Mouse (Mus musculus) Muller cell, postnatal 12 days (primary cell): ENCODE data around the gene Astn2.
"Not testable (repeated sequence)": the region's sequence is repeated elsewhere in the genome, so short reads cannot be mapped to it uniquely, and the experiment has no call there.

Experiments used
- DNase-seq: peaks from one replicate; pipeline ENCODE4 v3.0.0-alpha.2; 2015; ENCODE audit errors: inconsistent ontology term

Astn2 gene

DNA sequence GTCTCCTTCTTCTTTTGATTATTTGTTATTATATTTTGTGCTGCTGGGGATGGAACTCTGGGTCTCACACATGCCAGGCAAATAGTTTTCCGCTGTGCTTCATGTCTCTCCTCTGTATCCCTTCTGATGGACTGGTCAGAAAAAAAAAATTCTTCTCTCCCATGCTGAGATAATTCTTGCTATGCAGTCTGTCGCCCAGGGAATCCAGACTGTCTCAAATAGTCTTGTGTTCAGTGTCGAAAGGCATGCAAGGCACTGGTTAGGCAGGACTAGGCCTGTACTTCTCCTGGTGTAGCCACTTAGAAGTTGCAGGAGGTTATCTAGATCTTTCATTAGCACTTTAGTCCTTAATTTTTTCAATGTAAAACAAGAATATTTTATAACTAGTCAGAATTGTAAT is 642.8 kb downstream of the Astn2 start:
- peak; percentile 22 for DNase-seq

DNA sequence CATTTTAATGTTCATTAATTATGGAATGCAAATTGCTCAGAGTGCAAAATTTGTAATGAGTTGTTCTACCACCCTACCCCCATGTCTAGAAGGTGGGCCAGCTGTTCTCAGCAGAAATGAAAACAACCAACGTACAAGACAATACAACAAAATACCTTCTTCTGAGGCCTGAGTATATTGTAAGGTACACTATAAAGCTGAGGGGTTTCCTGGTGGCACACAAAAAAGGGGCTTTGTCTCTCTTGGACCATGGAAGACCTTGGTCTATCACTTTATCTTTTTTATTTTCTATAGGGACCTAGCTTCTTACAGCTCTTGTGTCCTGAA is 645.6 kb downstream of the Astn2 start:
- DNase-seq = no peak

DNA sequence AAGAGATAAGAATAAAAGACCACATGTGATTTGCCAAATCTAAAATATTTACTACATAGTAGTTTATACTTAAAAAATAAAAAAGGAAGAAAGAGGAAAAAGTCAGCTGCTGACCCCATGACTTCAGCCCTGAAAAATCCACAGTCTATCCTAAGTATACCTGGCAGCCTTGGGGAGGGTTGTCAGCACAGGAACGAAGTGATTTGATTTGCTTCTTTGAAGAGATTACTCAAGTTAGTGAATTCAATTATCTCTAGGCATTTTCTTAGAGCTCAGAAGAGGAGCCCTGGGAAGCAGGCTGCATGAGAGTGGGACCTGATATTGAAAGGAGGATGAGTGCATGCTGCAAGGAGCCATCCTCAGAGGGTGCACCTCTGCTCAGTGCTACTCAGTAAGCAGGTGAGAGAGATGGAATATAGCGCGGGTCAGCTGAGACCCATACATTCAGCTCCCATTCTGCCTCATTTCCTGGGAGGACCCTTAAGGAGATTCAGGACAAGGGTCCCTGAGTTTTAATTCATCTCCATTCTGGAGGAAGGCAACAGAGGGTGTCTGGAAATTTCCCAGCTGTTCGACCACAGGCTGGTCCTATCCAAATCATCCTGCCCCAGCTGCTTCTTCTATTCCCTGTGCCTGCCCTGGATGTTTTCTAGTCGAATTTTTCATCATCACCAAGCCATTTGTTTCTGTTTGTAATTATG is 646.1 kb downstream of the Astn2 start:
- no peak for DNase-seq

DNA sequence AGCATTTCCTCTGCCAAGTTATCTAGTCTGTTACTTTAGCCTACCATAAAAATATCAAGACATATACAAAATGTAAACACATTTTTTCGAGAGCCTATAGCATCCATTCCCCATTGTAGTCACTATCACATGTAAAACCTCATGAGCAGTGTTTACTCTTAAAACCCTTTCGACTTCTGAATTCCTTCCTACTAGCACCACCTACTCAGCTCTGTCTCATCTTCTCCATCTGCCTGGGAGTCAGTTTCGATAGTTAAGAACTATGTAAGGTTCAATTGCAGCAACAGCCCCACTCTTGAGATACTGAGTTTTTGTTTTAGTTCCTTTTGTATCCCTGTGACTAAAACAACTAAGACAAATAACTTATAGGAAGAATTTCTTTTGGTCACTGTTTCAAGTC is 651.5 kb downstream of the Astn2 start:
- DNase-seq = no peak

DNA sequence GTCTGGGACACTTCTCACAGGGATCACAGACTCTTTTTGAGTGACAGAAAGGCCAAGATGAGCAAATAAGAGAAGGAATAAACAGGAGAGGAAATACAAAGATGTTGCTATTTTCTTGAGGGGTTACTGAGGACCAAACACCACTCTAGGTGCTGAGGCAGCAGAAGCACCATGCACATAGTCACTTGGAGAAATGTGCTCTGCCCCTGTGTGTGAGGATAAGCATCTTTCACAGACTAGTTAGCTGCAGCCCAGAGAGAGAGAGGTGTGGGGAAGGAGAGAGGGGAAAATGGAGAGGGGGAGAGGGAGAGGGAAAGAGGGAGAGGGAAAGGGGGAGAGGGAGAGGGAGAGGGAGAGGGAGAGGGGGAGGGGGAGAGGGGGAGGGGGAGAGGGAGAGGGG is 659.6 kb downstream of the Astn2 start:
- DNase-seq = no peak

DNA sequence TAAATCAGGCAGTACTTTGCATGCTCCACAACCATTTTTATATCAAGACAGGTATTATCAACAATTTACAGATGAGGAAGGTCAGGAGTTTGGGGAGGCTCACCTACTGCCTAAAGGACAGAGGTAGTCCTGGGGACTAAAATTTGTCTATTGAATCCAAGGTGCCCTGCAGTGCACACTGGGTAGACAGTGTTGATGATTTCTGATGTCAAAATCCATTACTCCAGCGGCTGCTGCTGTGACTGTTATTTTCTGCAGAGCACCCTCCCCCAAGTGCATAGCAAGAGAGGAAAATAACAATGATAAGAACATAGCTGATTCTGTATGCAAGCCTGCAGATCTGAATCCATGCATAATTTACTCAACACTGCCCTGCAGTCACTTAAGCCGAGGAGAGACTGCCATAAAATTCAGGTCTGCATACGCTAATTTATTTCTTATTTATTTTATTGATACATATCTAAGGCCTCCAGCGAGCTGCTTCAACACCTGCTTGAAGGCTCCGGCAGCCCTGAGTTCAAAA is 660.3 kb downstream of the Astn2 start:
- no peak for DNase-seq

GRCm38 (mm10) chr4:65743160-65743691 is 661.2 kb downstream of the Astn2 start:
- peak; percentile 32 for DNase-seq

DNA sequence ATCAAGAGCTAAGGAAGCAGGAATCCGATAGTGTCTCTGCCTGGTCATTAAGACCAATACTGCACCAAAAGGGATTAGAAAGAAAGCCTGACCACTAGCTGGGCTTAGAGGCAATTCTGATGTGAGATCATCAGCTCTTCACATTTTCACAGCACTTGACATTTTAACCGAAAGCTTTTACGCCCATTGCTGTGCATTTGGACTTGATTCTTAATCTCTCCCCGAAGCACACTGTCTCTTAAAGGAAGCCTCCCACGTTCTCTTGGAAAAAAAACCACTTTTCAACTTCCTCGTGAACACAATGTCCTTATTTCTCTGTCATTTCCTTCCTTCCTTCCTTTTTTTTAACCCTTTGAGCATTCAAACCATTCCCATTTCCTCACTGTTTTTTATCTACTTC is 680.0 kb downstream of the Astn2 start:
- DNase-seq = no peak

- DNase-seq = no peak
Observed at GRCm38 (mm10) chr4:65719610-65720009, 684.8 kb downstream of the Astn2 start.

- no peak for DNase-seq
Observed at GRCm38 (mm10) chr4:65717899-65718298, 686.5 kb downstream of the Astn2 start.

DNA sequence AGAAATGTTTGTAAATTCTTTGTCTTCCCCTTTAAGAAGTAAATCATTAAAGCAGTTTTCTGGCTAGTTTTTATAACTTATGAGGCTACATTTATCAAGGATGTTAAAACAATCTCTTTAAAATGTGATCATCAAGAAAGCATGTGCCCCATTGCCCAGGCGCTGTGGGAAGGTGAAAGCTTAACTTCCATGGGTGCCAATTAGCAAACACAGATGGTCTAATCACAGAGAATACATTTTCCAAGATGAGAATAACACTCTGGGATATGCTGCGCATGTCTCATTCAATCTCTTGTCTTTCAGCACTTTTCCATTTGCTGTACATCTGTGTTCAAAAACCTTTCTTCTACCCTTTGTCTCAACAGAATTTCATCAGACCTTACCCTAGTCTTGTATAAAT is 688.3 kb downstream of the Astn2 start:
- no peak for DNase-seq

DNA sequence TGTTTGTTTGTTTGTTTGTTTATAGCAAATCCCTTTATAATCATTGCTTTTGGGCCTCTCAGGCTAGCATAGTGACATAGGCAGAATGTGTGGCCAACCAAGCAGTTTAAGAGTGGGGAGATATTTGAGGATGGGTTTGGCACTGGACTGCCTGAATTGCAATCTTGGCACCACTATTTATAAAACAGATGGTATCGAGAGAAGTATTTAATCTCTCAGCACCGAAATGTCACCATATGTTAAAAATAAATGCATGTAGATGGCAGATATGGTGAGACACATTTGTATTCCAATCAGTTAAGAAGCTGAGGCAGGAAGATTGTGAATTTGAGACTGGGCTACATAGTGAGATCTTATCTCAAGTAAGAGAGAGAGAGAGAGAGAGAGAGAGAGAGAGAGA is 692.7 kb downstream of the Astn2 start:
- no peak for DNase-seq

- no peak for DNase-seq
Observed at GRCm38 (mm10) chr4:65710623-65711022, 693.8 kb downstream of the Astn2 start.

GRCm38 (mm10) chr4:65701848-65702247 is 702.6 kb downstream of the Astn2 start:
- DNase-seq = no peak

GRCm38 (mm10) chr4:65699743-65700361 is 704.6 kb downstream of the Astn2 start:
- DNase-seq = no peak

DNA sequence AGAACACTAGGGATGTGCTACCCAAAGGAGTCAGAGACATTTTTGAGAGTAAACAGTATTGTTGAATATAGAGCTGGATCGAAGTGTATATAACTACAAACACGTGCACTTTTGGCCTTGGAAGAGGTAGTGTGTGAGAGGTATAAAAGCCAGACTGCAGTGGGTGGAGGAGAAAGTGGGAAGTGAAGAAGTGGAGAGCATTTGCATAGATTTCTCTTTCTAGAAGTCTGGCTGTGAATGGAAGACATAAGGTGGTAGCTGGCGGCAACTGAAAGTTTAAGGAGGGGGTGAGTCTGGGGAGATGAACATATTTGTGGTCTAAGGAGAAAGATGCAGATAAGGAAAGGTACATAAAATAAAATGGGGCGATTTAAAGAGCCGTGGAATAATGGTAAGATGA is 709.2 kb downstream of the Astn2 start:
- DNase-seq = no peak

- DNase-seq = peak; percentile 65
Observed at GRCm38 (mm10) chr4:65694011-65694410, 710.4 kb downstream of the Astn2 start.

DNA sequence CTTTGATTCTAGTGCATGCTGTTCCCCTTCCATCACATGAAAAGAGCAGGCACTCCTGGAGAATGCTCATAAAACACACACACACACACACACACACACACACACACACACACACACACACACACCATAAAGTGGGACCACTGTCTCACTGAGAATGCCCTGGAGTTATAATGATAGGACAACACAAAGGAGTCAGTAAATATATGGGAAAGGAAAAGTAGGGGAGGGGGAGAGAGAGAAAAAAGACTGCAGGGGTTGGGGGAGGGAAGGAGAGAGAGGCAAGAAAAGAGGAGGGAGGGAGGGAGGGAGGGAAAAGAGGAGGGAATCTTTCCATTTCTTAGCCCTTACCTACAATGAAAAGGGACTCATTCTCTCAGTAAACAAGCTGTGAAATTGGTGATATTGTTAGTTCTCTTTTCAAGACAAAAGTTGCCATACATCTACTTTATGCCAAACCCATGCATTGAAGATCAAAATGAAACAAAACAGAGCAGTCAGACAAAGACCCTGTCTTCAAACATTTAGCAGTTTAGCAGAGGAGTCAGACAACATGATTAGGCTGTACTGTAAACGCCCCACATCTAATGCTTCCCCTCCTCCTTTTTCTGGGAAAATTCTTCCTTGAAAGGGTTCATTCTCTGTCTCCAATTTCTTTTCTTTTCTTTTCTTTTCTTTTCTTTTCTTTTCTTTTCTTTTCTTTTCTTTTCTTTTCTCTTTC is 717.2 kb downstream of the Astn2 start:
- no peak for DNase-seq

- no peak for DNase-seq
Observed at GRCm38 (mm10) chr4:65686258-65687005, 718.0 kb downstream of the Astn2 start.

- no peak for DNase-seq
Observed at GRCm38 (mm10) chr4:65684401-65684800, 720.0 kb downstream of the Astn2 start.

DNA sequence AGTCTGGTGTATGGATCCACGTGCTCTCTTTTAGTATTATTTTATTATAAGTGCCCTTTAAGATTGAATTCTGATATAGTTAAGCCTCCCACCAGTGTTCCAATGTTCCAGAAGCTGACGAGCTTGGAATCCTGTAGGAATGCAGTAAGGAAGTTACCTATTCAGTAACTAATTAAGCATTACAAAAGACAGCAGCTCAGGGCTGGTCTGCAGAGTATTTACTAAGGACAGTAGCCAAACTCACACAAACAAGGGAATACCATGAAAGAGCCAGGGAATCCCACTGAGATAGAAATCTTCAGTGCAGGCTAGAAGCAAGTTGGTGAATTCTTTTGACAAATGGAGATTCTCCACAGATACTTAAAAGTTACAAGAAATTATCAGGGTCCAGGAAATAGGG is 724.6 kb downstream of the Astn2 start:
- DNase-seq = not testable (repeated sequence)

DNA sequence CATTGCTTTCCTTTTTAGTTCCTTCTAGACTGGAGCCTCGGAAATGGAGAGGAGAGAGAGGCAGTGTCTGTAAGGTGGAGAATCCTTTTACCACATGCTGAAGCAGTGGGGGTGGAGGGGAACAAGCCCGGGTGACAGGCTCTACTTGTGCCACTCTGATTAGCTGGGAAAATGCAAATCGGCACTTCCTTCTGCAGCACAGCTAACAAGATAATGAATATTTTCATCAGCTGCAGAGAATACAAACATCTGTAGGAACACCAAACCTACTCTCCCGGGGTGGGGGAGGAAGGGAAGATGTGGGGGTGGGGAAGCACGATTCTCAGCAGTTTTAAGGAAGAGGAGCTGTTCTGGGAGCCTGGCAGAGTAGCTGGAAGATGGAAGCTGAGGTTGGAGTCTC is 725.5 kb downstream of the Astn2 start:
- no peak for DNase-seq
